Mouse (Mus musculus): ENCODE measurements at regions not wholly inside any gene's neighbourhood (a gene's known extent, or its start where the extent isn't known, plus 50 kb on each side); places are given as distances from the start of the nearest gene placed in this dataset.
"Not testable (repeated sequence)": the region's sequence is repeated elsewhere in the genome, so short reads cannot be mapped to it uniquely, and the experiment has no call there.

GRCm38 (mm10) chr1:114641215-114641614 lies 1043.3 kb upstream of the Cntnap5a start:
- Histone ChIP-seq H3K36me3 (ENCODE audit: control insufficient read depth, insufficient read depth) (no peaks in the 10 kb centered on the region), H3ac (ENCODE audit: control insufficient read depth, insufficient read length, low read depth) (no peak overlapping the region), H3K79me2 (ENCODE audit: control insufficient read depth, insufficient read depth) (no peaks in the 10 kb centered on the region), H3K79me3 (ENCODE audit: low read depth) (no peaks in the 10 kb centered on the region), H3K27me3 (ENCODE audit: control insufficient read depth, insufficient read depth, insufficient read length) (no peaks in the 10 kb centered on the region), H3K4me3 (ENCODE audit: insufficient read depth, poor library complexity, severe bottlenecking) (no peak overlapping the region)
- TF ChIP-seq MYOD1 (IDR thresholded peaks at IDR 0.05; ENCODE audit: control insufficient read depth, insufficient read length, low read depth) (no peak), MYOG (IDR thresholded peaks at IDR 0.05; ENCODE audit: control insufficient read depth, extremely low read depth, insufficient read length) (no peak), FOSL1 (IDR thresholded peaks at IDR 0.05; ENCODE audit: insufficient read depth, low read length, poor library complexity, severe bottlenecking) (no peak), CEBPB (IDR thresholded peaks at IDR 0.05; ENCODE audit: low read depth) (no peak), USF1 (IDR thresholded peaks at IDR 0.05; ENCODE audit: low read depth) (no peak), MAX (IDR thresholded peaks at IDR 0.05) (no peak), CTCF (IDR thresholded peaks at IDR 0.05; ENCODE audit: control insufficient read depth, insufficient read depth, insufficient read length) (no peak)

- H3ac ChIP-seq (ENCODE audit: control insufficient read depth, insufficient read length, low read depth); H3K27me3 ChIP-seq (ENCODE audit: control insufficient read depth, insufficient read depth, insufficient read length); H3K79me3 ChIP-seq (ENCODE audit: low read depth); H3K79me2 ChIP-seq (ENCODE audit: control insufficient read depth, insufficient read depth); H3K4me3 ChIP-seq (ENCODE audit: insufficient read depth, poor library complexity, severe bottlenecking); H3K36me3 ChIP-seq (ENCODE audit: control insufficient read depth, insufficient read depth): not testable (repeated sequence)
Observed at GRCm38 (mm10) chr1:114641854-114642253, 1042.7 kb upstream of the Cntnap5a start.

- no peaks in the 10 kb centered on the region for H3K27me3 ChIP-seq (ENCODE audit: control insufficient read depth, insufficient read depth, insufficient read length)
- H3K79me3 ChIP-seq (ENCODE audit: low read depth): no peaks in the 10 kb centered on the region
- TF ChIP-seq MYOD1 (IDR thresholded peaks at IDR 0.05; ENCODE audit: control insufficient read depth, insufficient read length, low read depth): peak; percentile 67
- TF ChIP-seq USF1 (IDR thresholded peaks at IDR 0.05; ENCODE audit: low read depth): peak; percentile 18
- no peak for TF ChIP-seq FOSL1 (IDR thresholded peaks at IDR 0.05; ENCODE audit: insufficient read depth, low read length, poor library complexity, severe bottlenecking)
- peak; percentile 97 for TF ChIP-seq CEBPB (IDR thresholded peaks at IDR 0.05; ENCODE audit: low read depth)
- no peak for TF ChIP-seq CTCF (IDR thresholded peaks at IDR 0.05; ENCODE audit: control insufficient read depth, insufficient read depth, insufficient read length)
- no peak for TF ChIP-seq MYOG (IDR thresholded peaks at IDR 0.05; ENCODE audit: control insufficient read depth, extremely low read depth, insufficient read length)
- TF ChIP-seq MAX (IDR thresholded peaks at IDR 0.05): no peak
Observed at GRCm38 (mm10) chr1:114673954-114674353, 1010.6 kb upstream of the Cntnap5a start.

GRCm38 (mm10) chr1:114681258-114681657 lies 1003.3 kb upstream of the Cntnap5a start:
- H3K79me2 ChIP-seq (ENCODE audit: control insufficient read depth, insufficient read depth): no peaks in the 10 kb centered on the region
- H3K36me3 ChIP-seq (ENCODE audit: control insufficient read depth, insufficient read depth): no peaks in the 10 kb centered on the region
- H3K4me3 ChIP-seq (ENCODE audit: insufficient read depth, poor library complexity, severe bottlenecking): no peak overlapping the region
- H3K79me3 ChIP-seq (ENCODE audit: low read depth): no peaks in the 10 kb centered on the region
- no peak overlapping the region for H3ac ChIP-seq (ENCODE audit: control insufficient read depth, insufficient read length, low read depth)
- TF ChIP-seq FOSL1 (IDR thresholded peaks at IDR 0.05; ENCODE audit: insufficient read depth, low read length, poor library complexity, severe bottlenecking) (no peak), MYOD1 (IDR thresholded peaks at IDR 0.05; ENCODE audit: control insufficient read depth, insufficient read length, low read depth) (no peak), MAX (IDR thresholded peaks at IDR 0.05) (no peak), CEBPB (IDR thresholded peaks at IDR 0.05; ENCODE audit: low read depth) (no peak)
- H3K27me3 ChIP-seq (ENCODE audit: control insufficient read depth, insufficient read depth, insufficient read length): no peaks in the 10 kb centered on the region

More at GRCm38 (mm10) chr1:114673954-114674353, 1010.6 kb upstream of the Cntnap5a start:
- Histone ChIP-seq H3K79me2 (ENCODE audit: control insufficient read depth, insufficient read depth) (no peaks in the 10 kb centered on the region), H3ac (ENCODE audit: control insufficient read depth, insufficient read length, low read depth) (no peak overlapping the region), H3K4me3 (ENCODE audit: insufficient read depth, poor library complexity, severe bottlenecking) (no peak overlapping the region), H3K36me3 (ENCODE audit: control insufficient read depth, insufficient read depth) (no peaks in the 10 kb centered on the region)

- no peaks in the 10 kb centered on the region for H3K79me2 ChIP-seq (ENCODE audit: control insufficient read depth, insufficient read depth)
- TF ChIP-seq USF1 (IDR thresholded peaks at IDR 0.05; ENCODE audit: low read depth) (no peak), MYOD1 (IDR thresholded peaks at IDR 0.05; ENCODE audit: control insufficient read depth, insufficient read length, low read depth) (no peak), CTCF (IDR thresholded peaks at IDR 0.05; ENCODE audit: control insufficient read depth, insufficient read depth, insufficient read length) (no peak), MAX (IDR thresholded peaks at IDR 0.05) (no peak), CEBPB (IDR thresholded peaks at IDR 0.05; ENCODE audit: low read depth) (no peak), FOSL1 (IDR thresholded peaks at IDR 0.05; ENCODE audit: insufficient read depth, low read length, poor library complexity, severe bottlenecking) (no peak)
Observed at GRCm38 (mm10) chr1:114721142-114721541, 963.4 kb upstream of the Cntnap5a start.

GRCm38 (mm10) chr1:114729167-114729566 lies 955.4 kb upstream of the Cntnap5a start:
- Histone ChIP-seq H3K79me3 (ENCODE audit: low read depth) (no peaks in the 10 kb centered on the region), H3K79me2 (ENCODE audit: control insufficient read depth, insufficient read depth) (no peaks in the 10 kb centered on the region), H3K4me3 (ENCODE audit: insufficient read depth, poor library complexity, severe bottlenecking) (no peak overlapping the region), H3K27me3 (ENCODE audit: control insufficient read depth, insufficient read depth, insufficient read length) (no peaks in the 10 kb centered on the region), H3K36me3 (ENCODE audit: control insufficient read depth, insufficient read depth) (no peaks in the 10 kb centered on the region), H3ac (ENCODE audit: control insufficient read depth, insufficient read length, low read depth) (no peak overlapping the region)
- TF ChIP-seq CEBPB (IDR thresholded peaks at IDR 0.05; ENCODE audit: low read depth) (no peak), FOSL1 (IDR thresholded peaks at IDR 0.05; ENCODE audit: insufficient read depth, low read length, poor library complexity, severe bottlenecking) (no peak), MYOG (IDR thresholded peaks at IDR 0.05; ENCODE audit: control insufficient read depth, extremely low read depth, insufficient read length) (no peak), MAX (IDR thresholded peaks at IDR 0.05) (no peak), MYOD1 (IDR thresholded peaks at IDR 0.05; ENCODE audit: control insufficient read depth, insufficient read length, low read depth) (no peak), USF1 (IDR thresholded peaks at IDR 0.05; ENCODE audit: low read depth) (no peak), CTCF (IDR thresholded peaks at IDR 0.05; ENCODE audit: control insufficient read depth, insufficient read depth, insufficient read length) (no peak)

More at GRCm38 (mm10) chr1:114721142-114721541, 963.4 kb upstream of the Cntnap5a start:
- Histone ChIP-seq H3ac (ENCODE audit: control insufficient read depth, insufficient read length, low read depth) (no peak overlapping the region), H3K36me3 (ENCODE audit: control insufficient read depth, insufficient read depth) (no peaks in the 10 kb centered on the region), H3K27me3 (ENCODE audit: control insufficient read depth, insufficient read depth, insufficient read length) (no peaks in the 10 kb centered on the region), H3K79me3 (ENCODE audit: low read depth) (no peaks in the 10 kb centered on the region), H3K4me3 (ENCODE audit: insufficient read depth, poor library complexity, severe bottlenecking) (no peak overlapping the region)

Data from C2C12 (cell line).